Mouse (Mus musculus) frontal cortex, adult (tissue): ENCODE measurements around the gene Olfr888.

Source experiments
- ATAC-seq: cut with Nextera tagmentation; 2 replicates; pipeline ENCODE4 v1.9.2; 2017; ENCODE audit warnings: mild to moderate bottlenecking, moderate library complexity, mixed read lengths; ENCODE audit not compliant: low TSS enrichment

Olfr888 gene

GRCm38 (mm10) chr9:38107828-38108227, at the start of gene Olfr888:
TSS of gene Olfr888 (plus strand) at chr9:38108128.
- no peak for ATAC-seq

GRCm38 (mm10) chr9:38061022-38061421, 46.9 kb upstream of the Olfr888 start, which contains the start of gene Olfr885:
TSS of gene Olfr885 (plus strand) at chr9:38061322.
- no peak for ATAC-seq

- no peak for ATAC-seq
Measured at GRCm38 (mm10) chr9:38083772-38084171, 24.2 kb upstream of the Olfr888 start, which contains the start of gene Olfr887. TSS of gene Olfr887 (plus strand) at chr9:38084072.

DNA sequence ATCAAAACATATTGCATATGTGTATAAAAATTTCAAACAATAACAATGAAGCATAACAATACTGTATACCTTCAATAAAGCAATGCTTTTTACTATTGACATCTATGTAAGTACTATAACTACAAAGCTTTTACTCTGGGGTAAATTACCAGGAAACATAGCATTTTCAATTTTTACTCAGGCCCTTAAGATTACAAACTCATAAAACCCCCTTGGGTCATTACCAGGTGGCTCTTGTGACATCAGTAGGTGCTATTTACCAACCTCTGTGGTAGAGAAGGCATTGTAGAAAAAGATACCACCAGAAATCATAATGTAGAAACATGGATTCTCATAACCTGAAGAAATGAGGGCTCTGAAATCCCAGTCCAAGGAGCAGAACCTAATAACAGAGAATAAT, 7.0 kb downstream of the Olfr888 start, which contains the start of gene Olfr889:
Gene Olfr889 (plus strand): TSS at position 301 of the 400 bp plus-strand sequence.
- ATAC-seq: no peak

DNA sequence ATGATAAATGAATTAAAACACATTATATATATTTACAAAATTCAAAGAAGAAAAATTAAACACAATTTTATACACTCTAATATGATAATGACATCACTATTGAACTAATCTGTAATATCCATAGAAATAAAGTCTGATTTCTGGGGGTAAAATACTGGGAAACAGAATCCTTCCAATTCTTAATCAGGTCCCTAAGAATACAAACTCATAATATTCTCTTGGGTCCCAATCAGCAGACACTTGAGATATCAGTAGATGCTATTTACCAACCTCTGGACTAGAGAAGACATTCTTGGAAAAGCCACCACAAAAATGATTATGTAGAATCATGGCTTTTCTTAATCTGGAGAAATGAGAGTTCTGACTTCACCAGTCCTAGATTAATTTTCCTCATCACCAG, 34.3 kb downstream of the Olfr888 start, which contains the start of gene Olfr890:
Gene Olfr890 (plus strand): TSS at position 301 of the 400 bp plus-strand sequence.
- ATAC-seq: no peak
